8 mouse cellular contexts compared by ENCODE assay signal in the genomic region with DNA sequence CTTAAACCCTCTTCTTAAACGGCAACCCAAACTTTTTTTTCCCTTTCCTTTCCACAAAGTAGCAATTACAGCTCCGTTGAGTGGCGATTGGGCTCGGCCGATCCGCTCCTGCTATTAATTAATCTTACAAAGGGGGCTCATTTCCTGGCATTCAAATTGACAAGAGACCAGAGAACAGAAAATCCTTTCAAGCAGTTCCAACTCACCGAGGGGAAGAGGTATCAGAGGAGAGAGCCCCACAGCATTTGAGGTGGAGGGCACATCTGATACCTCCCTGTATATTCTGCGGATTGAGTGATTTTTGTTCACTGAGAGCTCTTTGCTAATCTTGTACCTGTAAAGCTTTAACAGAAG.
A peak's percentile ranks its signal among the peaks of the same experiment; 100 is the strongest.
DNase-seq lines count a peak whose midpoint lies in the region; ATAC-seq and TF ChIP-seq lines count a peak whose summit lies in the region.

No protein-coding gene starts in this region.

- H3K27ac ChIP-seq in lung, embryonic 14.5 days (ENCODE audit: low read depth): no peak overlapping the region
- peak overlapping the region; percentile 87 for H3K27ac ChIP-seq in forebrain, embryonic 10.5 days
- H3K27ac ChIP-seq in limb, embryonic 11.5 days (replicated peaks; ENCODE audit: low read depth, low read length): no peak overlapping the region
- H3K27ac ChIP-seq in neural tube, embryonic 15.5 days (replicated peaks): no peak overlapping the region

- 9% methylated on average over 8 of the region's 8 CpGs for WGBS in lung, embryonic 14.5 days
- 0% methylated on average over 8 of the region's 8 CpGs for WGBS in forebrain, embryonic 10.5 days
- WGBS in limb, embryonic 11.5 days: under 1% methylated on average over 8 of the region's 8 CpGs
- WGBS in neural tube, embryonic 15.5 days: 6% methylated on average over 8 of the region's 8 CpGs

- no peaks in the 10 kb centered on the region for H3K36me3 ChIP-seq in lung, embryonic 14.5 days (ENCODE audit: insufficient read depth)
- no peaks in the 10 kb centered on the region for H3K36me3 ChIP-seq in forebrain, embryonic 10.5 days (replicated peaks)
- H3K36me3 ChIP-seq in limb, embryonic 11.5 days (ENCODE audit: control insufficient read depth, insufficient read depth, low read length): no peaks in the 10 kb centered on the region
- H3K36me3 ChIP-seq in neural tube, embryonic 15.5 days: no peaks in the 10 kb centered on the region

- no peak overlapping the region for H3K9ac ChIP-seq in lung, embryonic 14.5 days
- no peak overlapping the region for H3K9ac ChIP-seq in limb, embryonic 11.5 days (ENCODE audit: low read length)
- H3K9ac ChIP-seq in neural tube, embryonic 15.5 days (replicated peaks): no peak overlapping the region

- DNase-seq in lung, embryonic 14.5 days: peak; percentile 37
- no peak for DNase-seq in lung, postnatal 4 days
- DNase-seq in forebrain, embryonic 10.5 days (ENCODE audit: extremely low spot score, low spot score): peak; percentile 64
- peak; percentile 47 for DNase-seq in limb, embryonic 11.5 days (ENCODE audit: low spot score)
- DNase-seq in adrenal gland, postnatal 25 days: no peak
- no peak for DNase-seq in adrenal gland, adult 8-10 months
- DNase-seq in gastrocnemius, adult 8-10 months (ENCODE audit: low spot score in 2 of 2): no peak

- H3K27me3 ChIP-seq in lung, embryonic 14.5 days (ENCODE audit: insufficient read depth, low read length): no peaks in the 10 kb centered on the region
- H3K27me3 ChIP-seq in forebrain, embryonic 10.5 days (ENCODE audit: poor library complexity, severe bottlenecking): peaks cover 19% of the 10 kb centered on the region
- no peaks in the 10 kb centered on the region for H3K27me3 ChIP-seq in limb, embryonic 11.5 days (ENCODE audit: control insufficient read depth, insufficient read depth, low read length)
- H3K27me3 ChIP-seq in neural tube, embryonic 15.5 days (replicated peaks): no peaks in the 10 kb centered on the region

- no peaks in the 10 kb centered on the region for H3K4me1 ChIP-seq in lung, embryonic 14.5 days (ENCODE audit: insufficient read depth)
- peaks cover 73% of the 10 kb centered on the region for H3K4me1 ChIP-seq in forebrain, embryonic 10.5 days
- peaks cover 18% of the 10 kb centered on the region for H3K4me1 ChIP-seq in limb, embryonic 11.5 days (ENCODE audit: control insufficient read depth, insufficient read depth, low read length)
- H3K4me1 ChIP-seq in neural tube, embryonic 15.5 days: peaks cover 21% of the 10 kb centered on the region

- peak overlapping the region; percentile 12; the same call in 1 of the 2 replicates for H3K4me3 ChIP-seq in lung, embryonic 14.5 days (ENCODE audit: low read depth, low read length)
- H3K4me3 ChIP-seq in forebrain, embryonic 10.5 days: peak overlapping the region; percentile 41
- H3K4me3 ChIP-seq in limb, embryonic 11.5 days (ENCODE audit: low read depth, low read length): no peak overlapping the region
- no peak overlapping the region for H3K4me3 ChIP-seq in neural tube, embryonic 15.5 days (replicated peaks)

- no peak for ATAC-seq in lung, embryonic 14.5 days (ENCODE audit: insufficient read depth)
- no peak for ATAC-seq in limb, embryonic 11.5 days (ENCODE audit: insufficient number of reproducible peaks, low FRiP score, low TSS enrichment, low read depth)
- ATAC-seq in neural tube, embryonic 15.5 days (ENCODE audit: low FRiP score): no peak

- no peak for TF ChIP-seq CTCF in lung, embryonic 14.5 days (IDR thresholded peaks at IDR 0.05; ENCODE audit: low read depth)

- peak overlapping the region; percentile 51 for H3K4me2 ChIP-seq in lung, embryonic 14.5 days
- peak overlapping the region; percentile 44 for H3K4me2 ChIP-seq in limb, embryonic 11.5 days (ENCODE audit: low read depth, severe bottlenecking)
- H3K4me2 ChIP-seq in neural tube, embryonic 15.5 days: peak overlapping the region; percentile 38

- no peaks in the 10 kb centered on the region for H3K9me3 ChIP-seq in lung, embryonic 14.5 days (ENCODE audit: low read depth, low read length)
- 0 out of 2 replicates have a peak, but pooled peaks cover 4% of the 10 kb centered on the region for H3K9me3 ChIP-seq in forebrain, embryonic 10.5 days
- H3K9me3 ChIP-seq in limb, embryonic 11.5 days (ENCODE audit: control insufficient read depth, low read length): no peaks in the 10 kb centered on the region
- no peaks in the 10 kb centered on the region for H3K9me3 ChIP-seq in neural tube, embryonic 15.5 days (replicated peaks)

Comparison
In these comparisons a context has a peak if more than half of its experiments do, and no peak if none do; other contexts are left out.
1. DNase-seq: peak in lung, embryonic 14.5 days (single experiment), forebrain, embryonic 10.5 days (single experiment) and limb, embryonic 11.5 days (single experiment); none in lung, postnatal 4 days (0 of 2), adrenal gland, postnatal 25 days (single experiment), adrenal gland, adult 8-10 months (single experiment) and gastrocnemius, adult 8-10 months (0 of 2).
2. H3K4me3 ChIP-seq: peak in lung, embryonic 14.5 days (single experiment) and forebrain, embryonic 10.5 days (single experiment); none in limb, embryonic 11.5 days (single experiment) and neural tube, embryonic 15.5 days (single experiment).
3. Peak in every context shown above with its lines, with median percentiles within 50 percentile points of each other: H3K4me2 ChIP-seq.